Mouse (Mus musculus) heart, adult 2 months (tissue): ENCODE data around the gene Ccdc8. TPM values are rescaled to one million over a fixed set of nuclear protein-coding genes. Genes with fewer than 3 reads are reported as not detected.

ENCODE experiments used
- DNase-seq, 2 experiments: peaks; one replicate each; pipeline ENCODE4 v3.0.0; 2021
- H3K27ac ChIP-seq: fragments of 200-600 bp; 2 replicates; pipeline ENCODE4 v1.8.1; 2022
- H3K27me3 ChIP-seq: fragments of 200-500 bp; 2 replicates; pipeline ENCODE4 v1.6.1; 2012; ENCODE audit warnings: mild to moderate bottlenecking, low read length, inconsistent platforms, mixed read lengths; ENCODE audit not compliant: control insufficient read depth, insufficient read depth
- H3K36me3 ChIP-seq: fragments of 200-500 bp; 2 replicates; pipeline ENCODE4 v1.6.1; 2012; ENCODE audit warnings: low read length, inconsistent platforms; ENCODE audit not compliant: control insufficient read depth, insufficient read depth
- H3K4me1 ChIP-seq: fragments of 200-500 bp; 2 replicates; pipeline ENCODE4 v1.6.1; 2011; ENCODE audit warnings: low read length; ENCODE audit not compliant: control insufficient read depth, insufficient read depth
- H3K4me3 ChIP-seq: fragments of 200-600 bp; 2 replicates; pipeline ENCODE4 v1.8.1; 2022
- H3K79me2 ChIP-seq: fragments of 200-500 bp; replicated peaks from 2 replicates; pipeline ENCODE4 v1.6.1; 2012; ENCODE audit warnings: mild to moderate bottlenecking, inconsistent platforms, low read length, moderate library complexity, mixed read lengths; ENCODE audit not compliant: control insufficient read depth, insufficient read depth
- H3K9ac ChIP-seq: fragments of 200-500 bp; 2 replicates; pipeline ENCODE4 v1.6.1; 2012; ENCODE audit warnings: low read depth, mild to moderate bottlenecking, control low read depth, inconsistent platforms, low read length, mixed read lengths
- CTCF ChIP-seq: fragments of 200-600 bp; IDR thresholded peaks from 2 replicates; pipeline ENCODE4 v1.8.1; 2022; ENCODE audit warnings: antibody characterized with exemption, mild to moderate bottlenecking, moderate library complexity
- EP300 ChIP-seq: fragments of 200-500 bp; IDR thresholded peaks from 2 replicates; pipeline ENCODE4 v1.6.1; 2011; ENCODE audit warnings: low read depth, low read length, control low read depth; ENCODE audit not compliant: insufficient read depth
- POLR2A ChIP-seq: fragments of 200-500 bp; IDR thresholded peaks from 2 replicates; pipeline ENCODE4 v1.6.1; 2011; ENCODE audit warnings: mild to moderate bottlenecking, low read depth, low read length, control low read depth; ENCODE audit not compliant: insufficient read depth
- WGBS: fragments of 180-500 bp; shearing (Covaris S2); methylation state at CpG from one replicate; pipeline ENCODE4 v1.1.7; 2018; 5-methylcytosine and 5-hydroxymethylcytosine counted together
- intact Hi-C: fragments of 180-260 bp; cut with DNase I; formaldehyde crosslinking; loops from one replicate; pipeline ENCODE4 v1.15.1; 2025
- polyA plus RNA-seq: library from polyadenylated mRNA; depleted of rRNA; stranded (reverse); fragments of >200 nt; gene quantifications from 2 replicates; pipeline ENCODE4 v1.2.3, GENCODE M21; 2012
- total RNA-seq, 2 experiments: library from RNA; stranded (reverse); gene quantifications; 2 replicates each; pipeline ENCODE4 v1.2.3; 2021

The Ccdc8 gene
- total and polyA plus RNA-seq, 3 experiments = 2.7 to 4.4 (median 4.0) TPM

GRCm38 (mm10) chr7:16946441-16947348 lies 45.8 kb upstream of the Ccdc8 start:
- Histone ChIP-seq H3K27me3 (no peaks in the 10 kb centered on the region), H3K4me1 (peaks cover 3% of the 10 kb centered on the region; the same call in 1 of the 2 replicates), H3K9ac (peak overlapping the region; percentile 26; the same call in 1 of the 2 replicates), H3K79me2 (no peaks in the 10 kb centered on the region), H3K36me3 (no peaks in the 10 kb centered on the region), H3K4me3 (peak overlapping the region; percentile 47), H3K27ac (peak overlapping the region; percentile 28; the same call in 1 of the 2 replicates)
- intact Hi-C loops = no loop called here
- TF ChIP-seq POLR2A (no peak), EP300 (no peak), CTCF (peak; percentile 41)
- 6% methylated on average over 53 of the region's 53 CpGs for WGBS
- peak; percentile 44 to 57 for DNase-seq

- Histone ChIP-seq H3K9ac (no peak overlapping the region), H3K36me3 (no peaks in the 10 kb centered on the region), H3K79me2 (no peaks in the 10 kb centered on the region), H3K4me1 (peaks cover 3% of the 10 kb centered on the region; the same call in 1 of the 2 replicates), H3K27me3 (no peaks in the 10 kb centered on the region), H3K27ac (peak overlapping the region; percentile 28; the same call in 1 of the 2 replicates), H3K4me3 (peak overlapping the region; percentile 47)
- DNase-seq = peak; percentile 29 to 48
- no peak for TF ChIP-seq CTCF
- no peak for TF ChIP-seq EP300
- no peak for TF ChIP-seq POLR2A
- intact Hi-C loops = no loop called here
- WGBS = 24% methylated on average over 21 of the region's 22 CpGs
These were observed 45.1 kb upstream of the Ccdc8 start for GRCm38 (mm10) chr7:16947349-16947895.

GRCm38 (mm10) chr7:16947959-16948361 lies 44.5 kb upstream of the Ccdc8 start:
- H3K27me3 ChIP-seq = no peaks in the 10 kb centered on the region
- no peak for TF ChIP-seq EP300
- TF ChIP-seq POLR2A = no peak
- no peak for TF ChIP-seq CTCF
- WGBS = 18% methylated on average over 4 of the region's 4 CpGs
- peaks cover 3% of the 10 kb centered on the region; the same call in 1 of the 2 replicates for H3K4me1 ChIP-seq
- DNase-seq = peak; percentile 61 to 65
- no peaks in the 10 kb centered on the region for H3K79me2 ChIP-seq
- no peaks in the 10 kb centered on the region for H3K36me3 ChIP-seq
- H3K27ac ChIP-seq = no peak overlapping the region; the same call in 1 of the 2 replicates
- no peak overlapping the region for H3K9ac ChIP-seq
- H3K4me3 ChIP-seq = no peak overlapping the region
- intact Hi-C loops = no loop called here

GRCm38 (mm10) chr7:16948923-16949458 lies 43.5 kb upstream of the Ccdc8 start:
- intact Hi-C loops = no loop called here
- 90% methylated on average over 8 of the region's 8 CpGs for WGBS
- DNase-seq = no peak
- Histone ChIP-seq H3K36me3 (no peaks in the 10 kb centered on the region), H3K27me3 (no peaks in the 10 kb centered on the region), H3K4me3 (no peak overlapping the region), H3K27ac (no peak overlapping the region), H3K4me1 (peaks cover 3% of the 10 kb centered on the region; the same call in 1 of the 2 replicates), H3K79me2 (no peaks in the 10 kb centered on the region), H3K9ac (no peak overlapping the region)
- TF ChIP-seq POLR2A (no peak), CTCF (no peak), EP300 (no peak)

GRCm38 (mm10) chr7:16949908-16950841 lies 42.3 kb upstream of the Ccdc8 start:
- DNase-seq = peak; percentile 75 to 84
- H3K36me3 ChIP-seq = no peaks in the 10 kb centered on the region
- peaks cover 3% of the 10 kb centered on the region; the same call in 1 of the 2 replicates for H3K4me1 ChIP-seq
- no peak overlapping the region for H3K27ac ChIP-seq
- H3K4me3 ChIP-seq = no peak overlapping the region
- no peak overlapping the region for H3K9ac ChIP-seq
- TF ChIP-seq POLR2A = no peak
- peak; percentile 89 for TF ChIP-seq CTCF
- TF ChIP-seq EP300 = peak; percentile 55; the same call in 1 of the 2 replicates
- intact Hi-C loops = loop anchor here (1.0 to 2.0 kb wide), 2 partner anchors 18 to 117 kb away; no protein-coding TSS in a partner anchor
- WGBS = 12% methylated on average over 29 of the region's 29 CpGs
- H3K79me2 ChIP-seq = no peaks in the 10 kb centered on the region
- H3K27me3 ChIP-seq = no peaks in the 10 kb centered on the region
